Mouse (Mus musculus) midbrain, postnatal 0 days (tissue): ENCODE results near the gene Map2k1. TPM values are rescaled to one million over a fixed set of nuclear protein-coding genes. Genes with fewer than 3 reads are reported as not detected.
A peak's percentile ranks its signal among the peaks of the same experiment; 100 is the strongest.
"Not testable (repeated sequence)": the region's sequence is repeated elsewhere in the genome, so short reads cannot be mapped to it uniquely, and the experiment has no call there.

Experiments used
- ATAC-seq: fragments of 200-750 bp; cut with Nextera tagmentation; 2 replicates; pipeline ENCODE4 v1.8.0; 2017; ENCODE audit warnings: moderate number of reproducible peaks, mild to moderate bottlenecking, moderate TSS enrichment, moderate library complexity; ENCODE audit not compliant: low FRiP score
- DNase-seq: peaks from one replicate; pipeline ENCODE4 v3.0.0-alpha.2; 2015; ENCODE audit warnings: low spot score
- H3K27ac ChIP-seq: fragments of 300-500 bp; sonication (generic); 2 replicates; pipeline ENCODE4 v1.5.1; 2014; ENCODE audit warnings: low read depth, mild to moderate bottlenecking, low read length, mixed read lengths
- H3K27me3 ChIP-seq: fragments of 300-500 bp; sonication (generic); 2 replicates; pipeline ENCODE4 v1.6.1; 2014; ENCODE audit warnings: low read length, control low read depth, mixed read lengths; ENCODE audit not compliant: insufficient read depth
- H3K36me3 ChIP-seq: fragments of 300-500 bp; sonication (generic); 2 replicates; pipeline ENCODE4 v1.6.1; 2014; ENCODE audit warnings: low read length, control low read depth, mixed read lengths; ENCODE audit not compliant: insufficient read depth
- H3K4me1 ChIP-seq: fragments of 300-500 bp; sonication (generic); 2 replicates; pipeline ENCODE4 v1.6.1; 2014; ENCODE audit warnings: mild to moderate bottlenecking, control low read depth, antibody characterized with exemption, low read length, mixed read lengths; ENCODE audit not compliant: insufficient read depth
- H3K4me2 ChIP-seq: fragments of 300-500 bp; sonication (generic); 2 replicates; pipeline ENCODE4 v1.6.1; 2014; ENCODE audit warnings: low read depth, mild to moderate bottlenecking, low read length, mixed read lengths; ENCODE audit not compliant: poor library complexity, severe bottlenecking
- H3K4me3 ChIP-seq: fragments of 300-500 bp; sonication (generic); 2 replicates; pipeline ENCODE4 v1.5.1; 2014; ENCODE audit warnings: low read depth, mild to moderate bottlenecking, low read length, moderate library complexity
- H3K9ac ChIP-seq: fragments of 300-500 bp; sonication (generic); replicated peaks from 2 replicates; pipeline ENCODE4 v1.6.1; 2014; ENCODE audit warnings: mild to moderate bottlenecking, low read length, moderate library complexity, mixed read lengths; ENCODE audit not compliant: poor library complexity, severe bottlenecking
- H3K9me3 ChIP-seq: fragments of 300-500 bp; sonication (generic); 2 replicates; pipeline ENCODE4 v1.6.1; 2016; ENCODE audit warnings: low read length, control low read depth
- CTCF ChIP-seq: IDR thresholded peaks from 2 replicates; pipeline ENCODE4 v1.5.1; 2016; ENCODE audit warnings: antibody characterized with exemption, mild to moderate bottlenecking
- WGBS: fragments of 180-500 bp; shearing (Covaris S2); extraction: QIAGEN DNeasy Blood & Tissue Kit; methylation state at CpG from one replicate; pipeline ENCODE4 v1.1.7; 2014; 5-methylcytosine and 5-hydroxymethylcytosine counted together
- microRNA-seq: library from miRNA; unstranded; fragments of <30 nt; microRNA quantifications from one replicate; pipeline ENCODE4, GENCODE M21; 2016; ENCODE audit warnings: borderline number of aligned reads
- polyA plus RNA-seq: library from polyadenylated mRNA; unstranded; fragments of >200 nt; fragmentation: Nextera tagmentation; extraction: Ambion mirVana; gene quantifications from 2 replicates; pipeline ENCODE4 v1.2.1, GENCODE M21; 2015
- total RNA-seq: library from RNA; depleted of rRNA; stranded (reverse); fragments of >200 nt; gene quantifications from 2 replicates; pipeline ENCODE4 v1.2.3, GENCODE M21; 2014; rRNA removed

The Map2k1 gene
- total and polyA plus RNA-seq, 2 experiments from 2014 or later = 70.6 to 86.9 TPM

DNA sequence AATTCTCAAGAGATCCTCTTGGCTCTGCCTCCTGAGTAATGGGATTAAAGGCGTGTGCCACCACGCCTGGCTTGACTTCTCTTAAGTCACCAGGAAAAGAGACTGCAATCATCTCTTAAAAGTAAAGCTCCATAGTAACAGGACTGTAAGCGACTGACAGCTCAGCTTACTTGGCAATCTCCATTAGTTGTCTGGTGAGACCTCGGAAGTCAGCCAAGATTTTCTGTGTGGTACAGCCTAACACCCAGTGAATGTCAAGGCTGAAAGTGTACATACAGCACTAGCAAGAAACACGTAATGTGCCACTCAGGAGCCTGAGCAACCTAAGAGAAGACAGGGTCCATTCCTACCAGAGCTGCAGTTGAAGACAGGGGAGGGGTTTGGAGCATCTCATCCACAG, 93.0 kb downstream of the Map2k1 start:
- no peak for ATAC-seq

GRCm38 (mm10) chr9:64156641-64157040, 96.8 kb downstream of the Map2k1 start:
- Histone ChIP-seq H3K9me3 (no peaks in the 10 kb centered on the region), H3K27ac (no peak overlapping the region), H3K4me1 (no peaks in the 10 kb centered on the region), H3K4me2 (no peak overlapping the region), H3K4me3 (no peak overlapping the region), H3K27me3 (no peaks in the 10 kb centered on the region), H3K9ac (no peak overlapping the region), H3K36me3 (no peaks in the 10 kb centered on the region)
- no peak for TF ChIP-seq CTCF
- no peak for DNase-seq
- 94% methylated on average over 1 of the region's 1 CpGs for WGBS
- ATAC-seq = no peak

More for the DNA sequence above, 93.0 kb downstream of the Map2k1 start:
- H3K9me3 ChIP-seq = no peaks in the 10 kb centered on the region
- no peaks in the 10 kb centered on the region for H3K36me3 ChIP-seq
- no peak for DNase-seq
- TF ChIP-seq CTCF = no peak
- H3K9ac ChIP-seq = no peak overlapping the region
- no peak overlapping the region for H3K27ac ChIP-seq
- H3K4me2 ChIP-seq = no peak overlapping the region
- 89% methylated on average over 5 of the region's 5 CpGs for WGBS
- H3K27me3 ChIP-seq = no peaks in the 10 kb centered on the region
- H3K4me3 ChIP-seq = no peak overlapping the region
- no peaks in the 10 kb centered on the region for H3K4me1 ChIP-seq

- H3K4me3 ChIP-seq = no peak overlapping the region
- no peaks in the 10 kb centered on the region for H3K27me3 ChIP-seq
- H3K4me1 ChIP-seq = no peaks in the 10 kb centered on the region
- H3K36me3 ChIP-seq = no peaks in the 10 kb centered on the region
- H3K9me3 ChIP-seq = no peaks in the 10 kb centered on the region
- no peak for TF ChIP-seq CTCF
- no peak overlapping the region for H3K9ac ChIP-seq
- DNase-seq (no peak), ATAC-seq (no peak)
- H3K4me2 ChIP-seq = no peak overlapping the region
- H3K27ac ChIP-seq = no peak overlapping the region
- WGBS = 90% methylated on average over 9 of the region's 9 CpGs
Measured at GRCm38 (mm10) chr9:64139879-64140278, 113.6 kb downstream of the Map2k1 start.

GRCm38 (mm10) chr9:64138896-64139295, 114.5 kb downstream of the Map2k1 start:
- not testable (repeated sequence) for H3K4me1 ChIP-seq
- WGBS = 5% methylated on average over 6 of the region's 6 CpGs

More at GRCm38 (mm10) chr9:64138896-64139295, 114.5 kb downstream of the Map2k1 start:
- not testable (repeated sequence) for H3K27me3 ChIP-seq, H3K9ac ChIP-seq, H3K36me3 ChIP-seq, H3K27ac ChIP-seq, H3K4me3 ChIP-seq, H3K4me2 ChIP-seq, ATAC-seq, H3K9me3 ChIP-seq
- DNase-seq = peak; percentile 40
- TF ChIP-seq CTCF = peak; percentile 78

Small RNA genes within 50 kb of the gene (microRNA-seq; reads per million reads assigned to microRNA genes)
- not detected for gene Gm24106

Other genes starting within 250 kb of the Map2k1 start
- 10.4 and 12.7 TPM in 2 replicates for gene Smad6, start 231.6 kb downstream of the Map2k1 start, total RNA-seq
- gene Smad6, start 231.6 kb downstream of the Map2k1 start, polyA plus RNA-seq = 0.97 and 1.2 TPM in 2 replicates
- gene Lctl, start 136.5 kb downstream of the Map2k1 start, total RNA-seq = not detected in 2 replicates
- not detected in 2 replicates for gene Lctl, start 136.5 kb downstream of the Map2k1 start, polyA plus RNA-seq
- 7.7 and 12.0 TPM in 2 replicates for gene Zwilch, start 80.5 kb downstream of the Map2k1 start, total RNA-seq
- gene Zwilch, start 80.5 kb downstream of the Map2k1 start, polyA plus RNA-seq = 2.0 and 2.5 TPM in 2 replicates
- gene Rpl4, start 80.3 kb downstream of the Map2k1 start, total RNA-seq = 541 and 706 TPM in 2 replicates
- 597 and 607 TPM in 2 replicates for gene Rpl4, start 80.3 kb downstream of the Map2k1 start, polyA plus RNA-seq
- 6.3 and 7.0 TPM in 2 replicates for gene Snapc5, start 74.4 kb downstream of the Map2k1 start, total RNA-seq
- gene Snapc5, start 74.4 kb downstream of the Map2k1 start, polyA plus RNA-seq = 24.4 and 25.9 TPM in 2 replicates
- gene Uchl4, start 18.4 kb downstream of the Map2k1 start, total RNA-seq = 0.61 and 0.66 TPM in 2 replicates
- gene Uchl4, start 18.4 kb downstream of the Map2k1 start, polyA plus RNA-seq = 1.2 and 2.4 TPM in 2 replicates
- 47.4 and 58.1 TPM in 2 replicates for gene Tipin, start 27.9 kb upstream of the Map2k1 start, total RNA-seq
- gene Tipin, start 27.9 kb upstream of the Map2k1 start, polyA plus RNA-seq = 71.1 and 73.2 TPM in 2 replicates
- gene Dis3l, start 87.7 kb upstream of the Map2k1 start, total RNA-seq = 18.5 and 22.5 TPM in 2 replicates
- gene Dis3l, start 87.7 kb upstream of the Map2k1 start, polyA plus RNA-seq = 18.1 and 19.6 TPM in 2 replicates
- 35.1 and 41.8 TPM in 2 replicates for gene Megf11, start 132.0 kb upstream of the Map2k1 start, total RNA-seq
- gene Megf11, start 132.0 kb upstream of the Map2k1 start, polyA plus RNA-seq = 17.7 and 18.1 TPM in 2 replicates